Mouse (Mus musculus) CD4-positive, CD25-positive, alpha-beta regulatory T cell, adult 2 months (primary cell): ENCODE results near the gene Kdm6b.

Experiments used
- DNase-seq: peaks from one replicate; pipeline ENCODE4 v3.0.0-alpha.2; 2012; ENCODE audit warnings: low read depth, low spot score

The Kdm6b gene

DNA sequence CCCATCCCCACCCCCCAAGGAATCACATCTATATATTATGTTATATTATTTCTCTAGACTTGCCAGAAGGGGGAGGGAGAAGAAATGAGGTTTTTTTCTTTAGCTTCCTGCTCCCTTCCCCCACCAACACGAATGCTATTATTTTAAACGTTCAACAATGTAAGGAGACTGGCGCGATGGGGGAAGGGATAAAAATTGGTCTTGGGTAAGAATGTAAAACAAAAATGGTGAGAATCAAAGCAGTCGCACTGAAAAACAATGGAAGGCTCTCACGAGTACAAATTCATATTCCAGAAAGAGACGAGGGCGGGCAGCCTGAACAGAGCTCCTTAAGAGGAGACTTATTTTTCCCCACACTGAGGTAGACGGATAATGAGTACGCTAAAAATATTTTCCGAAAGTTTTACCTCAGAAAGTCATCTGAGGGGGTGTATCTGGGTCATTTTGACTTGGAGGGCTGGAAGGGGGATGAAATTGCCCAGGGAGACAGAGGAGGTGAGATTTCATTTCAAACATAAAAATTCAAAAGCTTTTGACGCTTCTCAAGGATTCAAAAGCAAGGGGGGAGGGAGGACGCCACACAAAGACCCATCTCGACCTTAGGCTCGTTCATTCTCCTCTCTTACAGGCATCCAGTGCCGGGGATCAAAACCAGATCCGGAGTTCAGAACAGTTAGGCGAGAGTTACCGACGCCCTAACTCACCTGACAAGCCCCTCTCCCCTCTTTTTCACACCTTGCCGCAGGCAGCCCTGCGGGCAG is 46.4 kb downstream of the Kdm6b start:
- peak; percentile 69 for DNase-seq

DNA sequence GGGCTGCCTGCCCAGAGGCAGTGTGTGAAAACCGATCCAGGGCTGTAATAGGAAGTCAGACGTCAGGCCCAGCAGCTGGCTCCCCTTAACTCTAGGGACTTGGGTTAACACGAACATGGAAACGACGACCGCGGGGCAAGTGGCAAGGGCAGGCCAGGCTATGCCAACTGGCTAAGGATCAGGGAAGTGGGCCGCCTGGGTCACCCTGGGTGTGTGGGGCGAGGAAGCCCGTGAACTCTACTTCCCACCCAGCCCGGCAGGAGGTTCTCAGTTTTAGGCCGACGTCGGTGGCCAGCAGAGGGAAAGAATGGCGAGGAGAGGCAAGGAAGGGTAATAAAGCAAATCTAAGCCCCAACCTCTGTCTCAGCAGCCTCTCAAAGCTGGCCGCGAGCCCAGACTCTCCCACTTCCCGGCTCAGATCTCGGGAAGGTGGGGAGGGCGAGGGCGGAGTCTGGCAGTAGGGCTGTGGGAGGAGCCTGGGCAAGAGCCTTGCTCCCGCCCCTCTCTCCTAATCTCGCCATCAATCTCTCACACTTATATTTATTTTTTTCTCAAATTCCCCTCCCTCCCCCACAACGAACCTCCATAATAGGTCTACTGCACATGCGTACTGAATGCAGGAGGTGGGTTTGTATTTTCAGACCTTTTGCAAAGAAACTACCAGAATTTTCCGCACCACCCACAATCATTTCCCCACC is 47.2 kb downstream of the Kdm6b start:
- peak; percentile 97 for DNase-seq

DNA sequence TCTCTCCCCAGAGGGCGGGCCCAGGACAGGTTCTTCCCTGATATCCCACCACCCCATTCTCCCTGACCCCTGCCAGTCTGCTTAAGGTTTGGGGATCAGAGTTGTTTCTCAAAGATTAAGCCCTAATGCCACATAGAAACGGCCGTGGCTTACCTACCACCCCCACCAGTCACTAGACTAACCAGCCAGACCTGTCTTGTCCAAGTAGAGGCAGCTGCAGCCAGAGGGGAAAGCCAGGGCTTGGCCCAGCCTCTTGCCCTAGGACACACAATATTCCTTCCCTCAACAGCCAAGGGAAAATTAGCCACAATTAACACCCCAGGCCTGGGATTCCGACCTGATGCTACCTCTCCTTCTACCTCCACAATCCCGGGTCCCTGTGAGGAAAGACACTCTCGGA is 47.8 kb downstream of the Kdm6b start:
- DNase-seq: peak; percentile 25

DNA sequence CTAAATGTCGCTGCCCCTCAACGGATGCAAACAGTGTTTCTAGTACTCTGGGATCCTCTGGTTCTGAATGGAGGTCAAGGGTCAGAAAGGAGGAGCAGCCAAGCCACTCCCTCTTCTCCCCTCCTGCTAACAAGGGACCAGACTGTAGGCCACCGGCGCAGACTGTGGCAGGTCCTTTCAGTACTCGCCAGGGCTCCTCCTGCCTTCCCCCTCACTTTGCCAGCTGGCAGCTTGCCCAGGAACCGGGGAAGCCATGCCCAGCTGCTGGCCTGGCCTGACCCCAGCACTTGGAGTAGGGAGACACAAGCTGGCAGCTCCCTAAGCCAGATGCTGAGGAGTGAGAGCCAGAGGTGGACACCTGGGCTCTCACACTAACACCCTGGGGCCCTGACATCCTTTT is 48.6 kb downstream of the Kdm6b start:
- DNase-seq: peak; percentile 39

DNA sequence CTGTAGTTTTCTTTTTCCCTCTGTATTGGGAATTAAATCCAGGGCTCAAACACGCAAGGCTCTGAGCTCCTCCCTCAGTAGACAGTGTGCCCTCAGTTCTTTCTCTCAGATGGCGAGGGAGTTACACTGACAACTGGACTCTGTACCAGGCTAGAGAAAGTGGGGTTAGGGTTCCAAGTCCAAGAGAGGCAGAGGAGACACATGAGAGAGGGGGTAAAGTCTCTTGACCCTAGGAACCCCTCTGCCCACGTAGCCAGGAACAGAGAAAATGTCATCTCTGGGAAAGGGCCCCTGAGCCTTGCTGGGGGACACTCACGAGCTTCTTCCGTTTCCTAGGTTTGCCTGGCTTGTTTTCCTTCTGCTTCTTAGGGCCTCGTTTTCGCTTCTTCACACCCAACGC is 49.1 kb downstream of the Kdm6b start:
- no peak for DNase-seq

DNA sequence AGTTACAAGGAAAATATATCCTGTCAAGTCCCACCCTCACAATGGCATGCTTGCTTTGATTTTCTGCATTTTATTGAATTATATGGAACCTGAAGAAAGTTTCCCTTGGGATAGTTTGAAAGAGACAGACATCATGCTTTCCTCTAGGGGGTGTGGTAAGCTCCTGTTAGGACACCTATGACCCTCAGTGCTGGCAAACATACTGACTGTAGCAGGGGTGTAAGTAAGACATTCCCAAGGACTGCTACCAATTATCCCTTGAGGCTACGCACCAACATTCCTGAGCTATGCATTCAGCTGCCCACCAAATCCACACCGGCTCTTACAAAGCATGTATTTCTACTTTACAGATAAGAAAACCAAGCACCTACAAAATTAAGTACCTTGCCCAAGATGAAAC is 51.0 kb downstream of the Kdm6b start:
- no peak for DNase-seq

DNA sequence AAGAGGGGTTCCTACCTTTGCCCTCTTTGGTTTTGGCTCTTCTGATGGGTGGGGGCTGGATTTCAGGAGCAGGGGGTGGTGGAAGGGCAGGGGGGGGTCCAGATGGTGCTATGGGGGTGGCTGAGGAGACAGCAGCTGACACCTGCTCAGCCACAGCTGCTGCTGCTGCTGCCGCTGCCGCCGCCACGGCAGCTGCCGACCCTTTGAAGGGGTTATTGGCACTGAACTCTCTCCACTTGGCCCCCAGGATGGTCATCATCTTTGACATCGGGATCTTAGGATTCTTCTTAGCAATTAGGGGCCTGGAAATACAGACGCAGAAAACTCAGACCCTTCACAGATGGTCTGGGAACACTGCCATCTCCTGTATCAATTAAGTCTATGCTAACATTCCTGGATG is 51.5 kb downstream of the Kdm6b start:
- DNase-seq: no peak

DNA sequence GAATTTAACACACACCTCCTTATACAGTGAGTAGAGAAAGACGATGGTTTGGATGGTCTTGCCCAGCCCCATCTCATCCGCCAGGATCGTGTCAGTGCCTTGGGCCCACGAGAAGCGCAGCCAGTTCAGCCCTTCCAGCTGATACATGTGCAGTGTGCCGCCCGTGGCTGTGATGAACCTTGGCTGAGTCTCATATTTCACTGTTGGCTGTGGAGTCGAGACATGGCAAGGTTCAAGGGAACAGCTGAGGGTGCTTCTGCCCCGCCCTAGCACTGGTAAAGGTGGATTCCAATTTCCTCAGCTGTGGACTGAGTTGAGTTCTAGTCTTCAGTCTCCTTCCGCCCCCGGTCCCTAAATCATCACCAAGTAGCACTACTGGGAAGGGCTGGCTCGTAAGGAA is 55.8 kb downstream of the Kdm6b start:
- DNase-seq: no peak

DNA sequence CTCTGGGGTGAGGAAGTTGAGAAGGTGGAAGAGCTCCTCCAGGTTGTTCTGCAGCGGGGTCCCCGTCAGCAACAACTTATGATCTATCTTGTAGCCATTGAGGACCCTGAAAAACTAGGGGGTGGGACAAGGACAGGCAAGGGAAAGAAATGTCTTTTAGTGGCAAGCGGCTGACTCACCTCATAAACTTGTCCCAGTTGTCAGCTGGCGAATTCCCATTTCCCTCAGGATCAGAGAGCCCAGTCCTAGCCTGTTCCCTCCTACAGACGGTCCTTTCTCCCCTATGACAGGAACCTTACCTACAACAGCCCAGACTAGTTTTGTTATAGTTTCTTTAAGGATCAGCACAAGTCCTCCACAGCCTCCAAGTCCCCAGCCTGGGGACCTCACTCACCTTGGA is 56.9 kb downstream of the Kdm6b start:
- no peak for DNase-seq
